Mouse (Mus musculus) megakaryocyte, embryonic 14.5 days (primary cell): ENCODE results near the gene Srsf11.

Source experiments
- FLI1 ChIP-seq: IDR thresholded peaks from 2 replicates; pipeline ENCODE4 v1.6.1; 2012; ENCODE audit warnings: low read length, inconsistent platforms, mixed read lengths
- GATA1 ChIP-seq: IDR thresholded peaks from 3 replicates; pipeline ENCODE4 v1.6.1; 2012; ENCODE audit warnings: mixed read lengths, low read length, inconsistent platforms, borderline replicate concordance

GRCm38 (mm10) chr3:157995726-157996125 is 40.7 kb downstream of the Srsf11 start:
- no peak for TF ChIP-seq FLI1
- TF ChIP-seq GATA1, result no peak
